Mouse (Mus musculus): ENCODE measurements around the gene Gramd1c. TPM values are rescaled to one million over a fixed set of nuclear protein-coding genes. Genes with fewer than 3 reads are reported as not detected.

Gramd1c gene
- polyA plus RNA-seq, 1 experiment from 2014 or later, result 5.0 TPM

DNA sequence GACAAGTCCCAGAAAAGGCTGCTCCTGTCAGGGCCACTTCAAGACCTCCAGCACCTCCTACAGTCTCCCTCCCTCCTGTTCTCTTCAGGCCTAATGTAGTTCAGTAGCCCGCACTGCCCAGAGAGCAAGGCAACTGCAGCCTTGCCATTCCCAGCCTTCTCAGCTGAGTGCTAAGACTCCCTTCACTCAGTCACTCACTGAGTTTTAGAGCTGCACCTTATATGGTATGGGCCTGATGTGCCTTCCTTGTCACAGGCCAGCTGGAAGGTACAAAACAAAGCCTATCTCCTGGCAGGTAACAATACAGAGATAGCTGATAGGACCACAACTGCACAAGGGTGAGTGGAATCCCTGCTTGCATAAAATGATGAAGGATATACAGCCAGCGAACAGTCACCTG is 90.8 kb downstream of the Gramd1c start:
- no peaks in the 10 kb centered on the region for H3K36me3 ChIP-seq
- peaks cover under 1% of the 10 kb centered on the region for H3K27me3 ChIP-seq
- H3K9ac ChIP-seq, result no peak overlapping the region
- no peak for ATAC-seq (ENCODE audit: low FRiP score)
- H3K27ac ChIP-seq, result no peak overlapping the region
- H3K4me3 ChIP-seq, result no peak overlapping the region
- no peaks in the 10 kb centered on the region for H3K9me3 ChIP-seq (replicated peaks)
- H3K4me1 ChIP-seq, result no peaks in the 10 kb centered on the region
- 93% methylated on average over 2 of the region's 2 CpGs for WGBS
- no peak overlapping the region for H3K4me2 ChIP-seq (replicated peaks)

DNA sequence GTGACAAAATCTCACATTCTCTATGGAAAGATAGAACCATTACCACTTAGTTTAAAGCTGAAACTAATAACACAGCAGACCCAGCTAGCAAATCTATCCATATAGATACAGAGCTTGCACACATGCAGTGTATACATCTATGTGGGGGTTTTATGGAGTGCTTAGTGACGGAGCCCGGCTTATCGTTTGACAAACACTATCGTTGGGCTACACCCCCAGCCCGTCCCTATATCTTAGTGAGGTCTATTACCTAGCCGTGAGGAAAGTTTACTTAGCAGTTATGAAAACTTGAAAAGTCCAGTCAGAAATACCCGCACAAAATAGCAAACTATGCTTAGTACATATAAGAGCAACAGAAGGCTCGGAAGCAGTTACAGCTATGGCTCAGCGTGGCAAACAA is 91.4 kb downstream of the Gramd1c start:
- Histone ChIP-seq H3K9ac (no peak overlapping the region), H3K27ac (no peak overlapping the region)
- WGBS, result 94% methylated on average over 9 of the region's 9 CpGs

DNA sequence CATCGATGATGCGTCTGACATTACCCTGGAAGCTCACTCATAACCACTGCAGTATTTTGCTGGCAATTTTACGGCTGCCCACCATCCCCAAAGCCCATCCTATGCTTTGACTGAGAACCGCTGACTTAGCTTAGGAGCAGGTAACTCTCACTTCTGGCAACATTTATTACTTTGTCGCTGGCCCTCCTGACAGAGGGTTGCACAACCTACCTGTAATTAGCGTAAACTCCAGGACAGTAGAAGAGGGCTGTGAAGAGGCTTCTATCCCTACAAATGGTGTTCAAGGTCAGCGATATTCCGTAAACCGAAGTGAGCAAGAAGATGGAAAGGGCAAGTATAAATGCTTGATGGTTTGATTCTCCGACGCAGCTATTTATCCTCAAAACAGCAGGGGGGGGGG is 92.0 kb downstream of the Gramd1c start:
- WGBS, result 97% methylated on average over 11 of the region's 11 CpGs
- no peaks in the 10 kb centered on the region for H3K9me3 ChIP-seq (replicated peaks)
- no peak overlapping the region for H3K4me3 ChIP-seq
- no peaks in the 10 kb centered on the region for H3K27me3 ChIP-seq
- no peak overlapping the region for H3K4me2 ChIP-seq (replicated peaks)
- 0 out of 2 replicates have a peak, but pooled peaks cover 4% of the 10 kb centered on the region for H3K36me3 ChIP-seq
- ATAC-seq (ENCODE audit: low FRiP score), result no peak
- no peak overlapping the region for H3K27ac ChIP-seq
- peaks cover 3% of the 10 kb centered on the region; the same call in 1 of the 2 replicates for H3K4me1 ChIP-seq
- no peak overlapping the region for H3K9ac ChIP-seq

More for the DNA sequence above, 91.4 kb downstream of the Gramd1c start:
- Histone ChIP-seq H3K4me1 (no peaks in the 10 kb centered on the region), H3K36me3 (0 out of 2 replicates have a peak, but pooled peaks cover 1% of the 10 kb centered on the region), H3K27me3 (no peaks in the 10 kb centered on the region), H3K4me3 (no peak overlapping the region), H3K9me3 (replicated peaks) (no peaks in the 10 kb centered on the region), H3K4me2 (replicated peaks) (no peak overlapping the region)
- ATAC-seq (ENCODE audit: low FRiP score), result no peak

DNA sequence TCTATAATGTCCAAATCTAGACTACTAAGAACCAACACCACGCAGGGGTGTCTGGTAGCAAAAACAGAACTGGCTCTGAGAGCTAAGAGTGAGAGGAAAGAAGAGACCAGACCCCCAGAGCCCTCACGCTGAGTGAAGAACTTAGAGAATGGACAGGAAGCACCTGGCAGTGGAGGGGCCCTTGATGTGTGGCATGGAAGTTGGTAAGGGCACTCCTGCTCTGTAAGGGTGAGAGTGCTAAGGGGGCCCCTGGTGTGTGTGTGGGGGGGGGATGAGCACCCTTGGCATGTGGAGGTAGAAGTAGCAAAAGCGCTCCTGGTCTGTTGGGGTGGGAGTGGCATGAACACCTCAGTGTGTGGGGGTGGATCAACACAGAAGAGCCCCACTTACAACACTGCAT is 92.7 kb downstream of the Gramd1c start:
- no peaks in the 10 kb centered on the region for H3K9me3 ChIP-seq (replicated peaks)
- no peaks in the 10 kb centered on the region for H3K27me3 ChIP-seq
- H3K27ac ChIP-seq, result no peak overlapping the region
- no peak overlapping the region for H3K4me2 ChIP-seq (replicated peaks)
- no peak overlapping the region for H3K9ac ChIP-seq
- 0 out of 2 replicates have a peak, but pooled peaks cover 4% of the 10 kb centered on the region for H3K36me3 ChIP-seq
- H3K4me1 ChIP-seq, result peaks cover 5% of the 10 kb centered on the region; the same call in 1 of the 2 replicates
- no peak overlapping the region for H3K4me3 ChIP-seq
- no peak for ATAC-seq (ENCODE audit: low FRiP score)
- WGBS, result 90% methylated on average over 3 of the region's 3 CpGs

DNA sequence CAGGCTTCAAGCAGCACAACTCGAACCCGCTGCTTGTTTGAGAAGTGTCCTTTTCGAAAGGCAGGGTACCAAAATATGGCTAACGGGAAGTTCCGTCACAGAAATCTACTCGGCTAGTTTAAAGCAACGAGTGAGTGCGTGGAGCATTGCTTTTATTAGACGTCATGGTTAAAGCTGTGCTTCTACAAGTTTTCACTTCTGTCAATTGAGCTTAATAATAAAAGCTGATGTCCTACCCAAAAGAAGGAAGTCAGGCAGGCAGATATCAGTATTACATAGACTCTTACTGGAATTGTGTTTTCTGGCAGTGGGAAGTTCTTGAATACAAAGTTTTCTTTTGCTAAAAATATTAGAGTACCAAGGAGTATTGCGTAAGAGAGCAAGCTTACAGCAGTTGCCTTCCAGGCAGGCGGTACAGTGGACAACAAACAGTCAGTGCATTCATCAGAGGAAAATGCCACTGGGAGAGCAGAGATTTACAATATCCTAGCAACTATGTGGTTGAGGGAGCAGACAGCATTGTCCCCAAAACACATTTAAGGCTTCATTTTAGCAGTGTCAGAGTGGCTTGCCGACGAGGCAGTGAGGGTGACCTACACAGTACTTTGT is 97.3 kb downstream of the Gramd1c start:
- peak; percentile 63 for ATAC-seq (ENCODE audit: low FRiP score)
- 73% methylated on average over 13 of the region's 13 CpGs for WGBS

DNA sequence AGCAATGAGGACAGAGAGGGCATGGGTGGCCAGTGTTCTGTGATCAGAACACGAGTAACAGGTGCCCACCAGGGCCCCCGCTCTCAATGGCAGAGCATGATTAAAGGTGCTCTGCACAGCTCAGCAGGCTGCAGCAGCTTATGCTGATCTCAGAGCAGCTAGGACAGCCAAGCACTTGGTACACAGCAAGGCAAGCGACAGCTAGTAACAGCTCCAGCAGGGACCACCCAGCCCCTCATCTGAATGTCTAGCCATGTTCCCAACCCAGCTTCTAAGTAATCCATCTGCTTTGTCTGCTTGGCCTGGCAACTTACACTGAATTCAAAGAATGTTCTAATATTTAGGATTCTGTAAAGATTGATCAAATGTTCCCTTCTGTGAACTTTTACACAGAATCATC is 99.4 kb downstream of the Gramd1c start:
- Histone ChIP-seq H3K9ac (no peak overlapping the region), H3K9me3 (replicated peaks) (no peaks in the 10 kb centered on the region), H3K4me1 (peaks cover 5% of the 10 kb centered on the region; the same call in 1 of the 2 replicates), H3K36me3 (0 out of 2 replicates have a peak, but pooled peaks cover 10% of the 10 kb centered on the region), H3K27me3 (no peaks in the 10 kb centered on the region), H3K4me3 (no peak overlapping the region), H3K4me2 (replicated peaks) (no peak overlapping the region), H3K27ac (no peak overlapping the region)
- WGBS, result 77% methylated on average over 3 of the region's 3 CpGs
- ATAC-seq (ENCODE audit: low FRiP score), result no peak

More for the DNA sequence above, 97.3 kb downstream of the Gramd1c start:
- Histone ChIP-seq H3K4me3 (no peak overlapping the region), H3K4me2 (replicated peaks) (no peak overlapping the region), H3K9me3 (replicated peaks) (no peaks in the 10 kb centered on the region), H3K9ac (no peak overlapping the region), H3K27ac (no peak overlapping the region; the same call in 1 of the 2 replicates), H3K27me3 (no peaks in the 10 kb centered on the region), H3K4me1 (peaks cover 5% of the 10 kb centered on the region; the same call in 1 of the 2 replicates), H3K36me3 (0 out of 2 replicates have a peak, but pooled peaks cover 4% of the 10 kb centered on the region)

DNA sequence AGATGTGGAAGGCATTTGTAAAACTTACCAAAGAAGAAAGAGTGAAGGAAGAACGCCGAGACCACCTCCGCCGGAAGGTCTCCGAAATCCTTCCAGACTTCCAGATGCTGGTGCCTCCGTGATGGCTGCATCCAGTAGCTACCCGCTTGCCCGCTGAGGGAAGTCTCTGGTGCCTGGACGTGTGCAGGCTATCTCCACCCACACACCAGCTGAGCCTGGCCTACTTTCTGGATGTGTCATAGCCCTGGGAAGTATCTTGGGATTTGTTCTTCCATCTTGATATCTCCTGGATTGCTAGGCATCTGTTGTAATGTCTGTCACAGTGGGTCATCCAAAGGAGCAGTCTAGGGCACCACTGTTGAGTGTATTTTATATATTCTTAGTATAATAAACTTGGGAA is 99.9 kb downstream of the Gramd1c start:
- no peaks in the 10 kb centered on the region for H3K9me3 ChIP-seq (replicated peaks)
- no peaks in the 10 kb centered on the region for H3K27me3 ChIP-seq
- peaks cover 5% of the 10 kb centered on the region; the same call in 1 of the 2 replicates for H3K4me1 ChIP-seq
- no peak overlapping the region for H3K4me2 ChIP-seq (replicated peaks)
- H3K9ac ChIP-seq, result no peak overlapping the region
- WGBS, result 90% methylated on average over 9 of the region's 9 CpGs
- no peak overlapping the region for H3K4me3 ChIP-seq
- 0 out of 2 replicates have a peak, but pooled peaks cover 10% of the 10 kb centered on the region for H3K36me3 ChIP-seq
- ATAC-seq (ENCODE audit: low FRiP score), result no peak
- H3K27ac ChIP-seq, result no peak overlapping the region

DNA sequence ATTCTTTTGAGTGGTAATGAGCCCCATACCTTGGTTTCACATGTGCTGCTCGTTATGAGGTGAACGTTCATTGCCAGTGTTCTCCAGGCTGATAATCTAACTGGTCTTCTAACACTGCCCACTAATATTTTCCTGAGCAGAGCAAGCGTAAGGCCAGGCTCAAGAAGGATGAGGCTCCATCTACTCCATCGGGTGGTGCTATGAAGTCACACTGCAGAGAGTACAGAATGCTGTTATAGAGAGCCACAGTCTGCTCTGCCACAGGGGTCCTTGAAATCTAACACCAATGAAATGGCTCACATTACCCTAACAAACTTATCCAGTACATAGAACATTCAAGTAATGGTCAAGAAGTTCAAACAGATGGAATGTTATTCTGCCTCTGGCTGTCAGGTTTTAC is 105.1 kb downstream of the Gramd1c start:
- 84% methylated on average over 4 of the region's 4 CpGs for WGBS
- H3K4me1 ChIP-seq, result no peaks in the 10 kb centered on the region
- H3K27me3 ChIP-seq, result no peaks in the 10 kb centered on the region
- no peak overlapping the region for H3K4me3 ChIP-seq
- no peak overlapping the region for H3K9ac ChIP-seq
- no peak for ATAC-seq (ENCODE audit: low FRiP score)
- H3K36me3 ChIP-seq, result peaks cover 16% of the 10 kb centered on the region; the same call in 1 of the 2 replicates
- H3K9me3 ChIP-seq (replicated peaks), result no peaks in the 10 kb centered on the region
- H3K27ac ChIP-seq, result no peak overlapping the region
- H3K4me2 ChIP-seq (replicated peaks), result no peak overlapping the region

DNA sequence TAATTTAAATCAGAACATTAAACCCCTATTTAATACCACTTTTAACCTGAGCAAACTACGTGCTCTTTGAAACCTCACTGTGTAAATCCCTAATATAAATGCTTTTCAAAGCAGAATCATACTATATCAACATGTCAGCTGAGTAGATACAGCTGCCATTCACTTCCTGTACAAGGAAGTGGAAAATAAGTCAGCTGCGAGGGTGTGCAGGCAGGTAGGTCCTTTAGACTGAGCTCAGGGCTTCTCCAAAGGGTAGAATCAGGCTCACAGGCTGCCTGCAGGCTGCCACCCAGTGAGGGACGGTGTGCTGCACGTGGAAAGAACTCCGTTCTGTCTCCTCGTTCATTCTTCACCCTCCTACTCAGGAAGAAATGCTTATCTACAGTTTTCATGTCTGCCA is 108.2 kb downstream of the Gramd1c start:
- WGBS, result 84% methylated on average over 6 of the region's 6 CpGs
- H3K4me3 ChIP-seq, result no peak overlapping the region

DNA sequence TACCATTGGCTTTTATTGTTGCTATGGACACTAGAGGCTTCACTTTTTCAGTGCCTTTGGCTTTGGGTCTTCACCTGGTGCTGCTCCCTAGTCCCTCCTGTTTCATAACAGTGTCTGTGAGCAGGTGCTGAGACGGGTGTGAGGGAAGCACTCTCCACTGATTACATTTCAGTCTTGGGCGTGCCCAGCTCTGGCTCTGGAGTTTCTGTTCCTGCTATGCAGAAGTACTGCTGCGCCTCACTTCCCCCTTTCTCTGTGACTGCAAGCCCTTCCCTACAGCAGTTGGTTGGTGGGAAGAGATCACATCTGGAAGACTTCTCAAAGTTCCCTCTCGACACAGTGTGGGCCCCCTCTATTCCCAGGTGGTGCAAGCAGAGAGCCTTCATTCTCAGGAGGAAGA is 111.6 kb downstream of the Gramd1c start:
- Histone ChIP-seq H3K4me2 (replicated peaks) (no peak overlapping the region), H3K9ac (no peak overlapping the region), H3K27me3 (no peaks in the 10 kb centered on the region), H3K36me3 (no peaks in the 10 kb centered on the region), H3K9me3 (replicated peaks) (no peaks in the 10 kb centered on the region), H3K4me1 (no peaks in the 10 kb centered on the region), H3K4me3 (no peak overlapping the region), H3K27ac (no peak overlapping the region)
- ATAC-seq (ENCODE audit: low FRiP score), result no peak
- WGBS, result 85% methylated on average over 4 of the region's 4 CpGs

More for the DNA sequence above, 108.2 kb downstream of the Gramd1c start:
- no peaks in the 10 kb centered on the region for H3K27me3 ChIP-seq
- no peak overlapping the region for H3K4me2 ChIP-seq (replicated peaks)
- H3K4me1 ChIP-seq, result no peaks in the 10 kb centered on the region
- H3K27ac ChIP-seq, result no peak overlapping the region
- no peak overlapping the region for H3K9ac ChIP-seq
- no peak for ATAC-seq (ENCODE audit: low FRiP score)
- no peaks in the 10 kb centered on the region for H3K9me3 ChIP-seq (replicated peaks)
- peaks cover 11% of the 10 kb centered on the region; the same call in 1 of the 2 replicates for H3K36me3 ChIP-seq

DNA sequence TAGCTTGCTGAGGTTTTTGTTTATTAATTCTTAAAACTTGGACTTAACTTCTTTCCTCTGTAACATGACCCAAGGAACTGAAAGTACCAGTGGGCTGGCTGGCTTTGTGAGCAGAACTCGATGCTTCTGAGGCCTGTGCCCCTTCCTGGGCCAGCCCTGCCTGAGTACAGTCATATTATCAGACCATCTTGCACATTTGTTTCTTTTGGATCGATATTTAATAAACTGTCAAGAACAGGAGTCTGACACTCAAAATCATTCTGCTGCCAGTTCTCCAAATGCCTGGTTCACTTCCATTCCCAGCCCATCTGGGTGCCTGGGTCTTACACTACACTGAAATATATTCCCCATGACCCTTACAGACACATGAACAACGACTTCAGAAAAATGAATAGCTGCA is 117.3 kb downstream of the Gramd1c start:
- Histone ChIP-seq H3K36me3 (0 out of 2 replicates have a peak, but pooled peaks cover 6% of the 10 kb centered on the region), H3K27ac (no peak overlapping the region), H3K9me3 (replicated peaks) (no peaks in the 10 kb centered on the region), H3K4me3 (no peak overlapping the region), H3K27me3 (no peaks in the 10 kb centered on the region), H3K9ac (no peak overlapping the region), H3K4me1 (no peaks in the 10 kb centered on the region), H3K4me2 (replicated peaks) (no peak overlapping the region)
- 83% methylated on average over 3 of the region's 3 CpGs for WGBS
- ATAC-seq (ENCODE audit: low FRiP score), result no peak

DNA sequence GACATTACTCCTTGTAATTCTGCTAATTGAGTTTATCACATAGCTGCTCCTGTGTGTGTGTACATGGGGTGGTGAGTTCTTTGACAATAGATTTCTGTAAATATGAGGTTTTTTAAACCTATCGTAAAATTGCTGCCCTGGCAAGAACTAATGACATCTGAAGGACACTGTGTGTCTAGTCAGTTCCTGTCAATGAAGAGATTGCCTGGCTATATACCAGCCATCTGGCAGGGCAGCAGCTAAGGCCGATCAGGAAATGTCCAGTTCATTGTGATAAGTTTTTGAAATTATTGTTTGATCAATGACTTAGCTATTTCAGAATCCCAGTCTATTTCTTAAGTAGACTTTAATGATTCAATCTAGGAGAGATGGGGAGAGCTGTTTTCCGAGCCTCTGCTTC is 117.8 kb downstream of the Gramd1c start:
- WGBS, result 91% methylated on average over 3 of the region's 3 CpGs
- no peaks in the 10 kb centered on the region for H3K4me1 ChIP-seq
- ATAC-seq (ENCODE audit: low FRiP score), result no peak
- H3K27me3 ChIP-seq, result no peaks in the 10 kb centered on the region
- H3K9ac ChIP-seq, result no peak overlapping the region
- no peak overlapping the region for H3K4me2 ChIP-seq (replicated peaks)
- no peaks in the 10 kb centered on the region for H3K9me3 ChIP-seq (replicated peaks)
- no peak overlapping the region for H3K27ac ChIP-seq
- no peak overlapping the region for H3K4me3 ChIP-seq
- 0 out of 2 replicates have a peak, but pooled peaks cover 6% of the 10 kb centered on the region for H3K36me3 ChIP-seq

DNA sequence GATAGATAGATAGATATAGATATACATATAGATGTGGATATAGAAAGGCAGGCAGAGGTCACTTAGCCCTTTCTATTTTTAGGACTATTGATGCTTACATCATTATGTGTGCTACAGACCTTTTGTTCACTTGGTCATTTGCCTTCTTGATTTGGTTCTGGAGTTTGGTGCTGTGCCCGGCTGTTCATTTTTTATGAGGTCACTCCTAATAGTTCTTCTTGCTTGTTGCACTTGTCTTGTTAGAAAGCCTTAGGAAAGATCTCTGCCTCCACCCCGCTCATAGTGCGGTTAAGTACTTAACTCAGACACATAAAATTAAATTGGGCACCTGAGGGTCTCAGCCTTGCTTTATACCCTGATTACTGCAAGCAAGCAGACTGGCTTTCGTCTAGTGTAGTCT is 122.3 kb downstream of the Gramd1c start:
- WGBS, result 92% methylated on average over 4 of the region's 4 CpGs
- H3K27ac ChIP-seq, result no peak overlapping the region
- no peak overlapping the region for H3K4me3 ChIP-seq
- H3K9me3 ChIP-seq (replicated peaks), result no peaks in the 10 kb centered on the region
- no peak overlapping the region for H3K4me2 ChIP-seq (replicated peaks)
- H3K9ac ChIP-seq, result no peak overlapping the region
- no peak for ATAC-seq (ENCODE audit: low FRiP score)
- H3K27me3 ChIP-seq, result no peaks in the 10 kb centered on the region
- 0 out of 2 replicates have a peak, but pooled peaks cover 6% of the 10 kb centered on the region for H3K36me3 ChIP-seq
- H3K4me1 ChIP-seq, result no peaks in the 10 kb centered on the region
